Mouse (Mus musculus) heart, embryonic 15.5 days (tissue): ENCODE results near the gene Blcap. TPM values are rescaled to one million over a fixed set of nuclear protein-coding genes. Genes with fewer than 3 reads are reported as not detected.

ENCODE experiments used
- ATAC-seq: fragments of 200-750 bp; cut with Nextera tagmentation; replicated peaks from 2 replicates; pipeline ENCODE4 v1.8.0; 2017; ENCODE audit warnings: low read depth, moderate TSS enrichment; ENCODE audit not compliant: insufficient number of reproducible peaks, insufficient read depth, low FRiP score
- H3K27ac ChIP-seq: fragments of 300-500 bp; sonication (generic); 2 replicates; pipeline ENCODE4 v1.5.1; 2015; ENCODE audit warnings: mild to moderate bottlenecking, inconsistent platforms
- H3K27me3 ChIP-seq: fragments of 300-500 bp; sonication (generic); 2 replicates; pipeline ENCODE4 v1.6.1; 2015; ENCODE audit warnings: inconsistent platforms
- H3K36me3 ChIP-seq: fragments of 300-500 bp; sonication (generic); 2 replicates; pipeline ENCODE4 v1.6.1; 2015; ENCODE audit warnings: mild to moderate bottlenecking, inconsistent platforms
- H3K4me1 ChIP-seq: fragments of 300-500 bp; sonication (generic); replicated peaks from 2 replicates; pipeline ENCODE4 v1.6.1; 2015; ENCODE audit warnings: inconsistent platforms
- H3K4me2 ChIP-seq: fragments of 300-500 bp; sonication (generic); 2 replicates; pipeline ENCODE4 v1.6.1; 2015; ENCODE audit warnings: inconsistent platforms, mild to moderate bottlenecking, moderate library complexity
- H3K4me3 ChIP-seq: fragments of 300-500 bp; sonication (generic); 2 replicates; pipeline ENCODE4 v1.5.1; 2015; ENCODE audit warnings: mild to moderate bottlenecking, inconsistent platforms
- H3K9ac ChIP-seq: fragments of 300-500 bp; sonication (generic); 2 replicates; pipeline ENCODE4 v1.6.1; 2015; ENCODE audit warnings: mild to moderate bottlenecking, inconsistent platforms
- H3K9me3 ChIP-seq: fragments of 300-500 bp; sonication (generic); replicated peaks from 2 replicates; pipeline ENCODE4 v1.6.1; 2016; ENCODE audit warnings: inconsistent platforms
- WGBS: fragments of 180-500 bp; shearing (Covaris S2); methylation state at CpG from one replicate; pipeline ENCODE4 v1.1.7; 2015; ENCODE audit warnings: mixed read lengths; 5-methylcytosine and 5-hydroxymethylcytosine counted together
- polyA plus RNA-seq: library from polyadenylated mRNA; unstranded; fragments of >200 nt; fragmentation: Nextera tagmentation; extraction: Ambion mirVana; gene quantifications from 2 replicates; pipeline ENCODE4 v1.2.1, GENCODE M21; 2015

Gene Blcap
- polyA plus RNA-seq, 1 experiment from 2014 or later: 32.5 TPM

GRCm38 (mm10) chr2:157558520-157558919 lies 12.6 kb downstream of the Blcap start:
- Histone ChIP-seq H3K27me3 (no peaks in the 10 kb centered on the region), H3K9ac (no peak overlapping the region), H3K4me3 (no peak overlapping the region), H3K27ac (no peak overlapping the region), H3K9me3 (peaks cover 23% of the 10 kb centered on the region; the same call in 1 of the 2 replicates), H3K4me1 (peaks cover 44% of the 10 kb centered on the region), H3K4me2 (no peak overlapping the region), H3K36me3 (peaks cover 49% of the 10 kb centered on the region)
- 67% methylated on average over 6 of the region's 6 CpGs for WGBS
- no peak for ATAC-seq

- WGBS: 76% methylated on average over 9 of the region's 9 CpGs
- Histone ChIP-seq H3K9ac (no peak overlapping the region), H3K4me3 (no peak overlapping the region), H3K9me3 (peaks cover 23% of the 10 kb centered on the region; the same call in 1 of the 2 replicates), H3K4me2 (no peak overlapping the region), H3K27me3 (no peaks in the 10 kb centered on the region), H3K27ac (no peak overlapping the region), H3K36me3 (peaks cover 49% of the 10 kb centered on the region), H3K4me1 (peaks cover 46% of the 10 kb centered on the region)
- ATAC-seq: no peak
Observed at GRCm38 (mm10) chr2:157558051-157558450, 13.0 kb downstream of the Blcap start.

DNA sequence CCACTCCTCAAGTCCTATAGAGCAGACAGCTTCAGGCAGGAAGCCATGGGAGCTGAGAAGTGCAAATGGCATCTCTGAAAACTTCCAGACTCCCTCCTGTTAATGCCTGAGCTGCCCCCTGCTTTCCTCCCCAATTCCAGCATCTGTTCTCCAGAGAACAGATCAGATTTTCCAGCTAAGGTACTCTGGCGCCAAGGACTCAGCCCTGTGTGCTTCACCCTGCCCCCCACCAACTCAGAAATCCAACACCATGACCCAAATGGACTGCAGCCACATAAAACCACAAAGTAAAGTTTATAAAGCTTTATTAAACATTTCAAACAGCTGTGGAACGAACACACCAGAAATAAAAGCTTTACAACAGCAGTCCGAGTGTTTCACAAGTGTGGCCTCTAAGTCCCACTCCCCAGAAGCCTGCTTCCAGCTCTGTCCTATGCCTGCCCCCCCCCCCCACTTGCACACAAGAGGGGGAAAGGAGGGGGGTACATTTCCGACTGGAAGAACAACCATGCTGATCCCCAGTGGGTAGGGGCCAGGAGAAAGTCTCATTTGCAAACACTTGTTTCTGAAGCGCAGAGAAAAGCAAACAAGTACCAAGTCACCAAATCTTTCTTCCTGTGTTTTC lies 14.9 kb downstream of the Blcap start:
- Histone ChIP-seq H3K27me3 (no peaks in the 10 kb centered on the region), H3K27ac (no peak overlapping the region), H3K9ac (no peak overlapping the region), H3K9me3 (peaks cover 19% of the 10 kb centered on the region; the same call in 1 of the 2 replicates), H3K36me3 (peaks cover 36% of the 10 kb centered on the region), H3K4me2 (no peak overlapping the region), H3K4me3 (no peak overlapping the region), H3K4me1 (peaks cover 48% of the 10 kb centered on the region)
- WGBS: 61% methylated on average over 5 of the region's 5 CpGs
- no peak for ATAC-seq

DNA sequence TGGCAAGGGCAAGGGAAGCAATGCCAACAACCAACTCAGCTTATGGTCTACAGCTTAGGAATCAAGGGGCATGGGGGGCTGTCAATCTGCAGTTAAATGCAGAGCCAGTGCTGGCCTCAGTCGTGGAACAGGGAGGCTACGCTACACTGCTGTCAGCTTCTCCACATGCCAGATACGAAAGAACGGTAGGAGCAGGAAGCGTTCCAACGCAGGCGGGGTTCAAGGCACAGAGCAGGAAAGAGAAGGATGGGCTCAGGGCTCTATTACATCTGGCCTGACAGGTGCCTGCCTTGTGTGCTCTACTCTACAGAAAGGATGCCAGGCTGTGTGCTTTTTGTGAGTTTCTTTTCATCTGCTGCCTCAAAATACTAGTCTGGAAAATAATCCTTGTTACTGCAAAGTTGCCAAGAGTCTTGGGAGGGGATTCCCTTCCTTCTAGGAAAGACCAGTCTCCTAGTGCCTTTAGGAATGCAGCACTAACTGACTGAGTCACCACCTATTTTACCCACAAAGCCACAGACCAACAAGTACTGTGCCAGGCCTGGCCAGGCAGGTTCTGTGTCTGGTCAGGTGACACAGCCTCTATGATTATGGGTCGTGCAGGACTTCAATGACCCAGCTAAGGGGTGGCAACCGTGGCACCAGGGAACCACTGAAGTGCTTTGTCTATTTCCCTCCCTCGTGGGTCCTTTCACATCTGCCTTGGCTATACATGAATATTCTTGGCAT lies 18.8 kb downstream of the Blcap start:
- no peak overlapping the region for H3K9ac ChIP-seq
- H3K27me3 ChIP-seq: no peaks in the 10 kb centered on the region
- H3K36me3 ChIP-seq: peaks cover 22% of the 10 kb centered on the region
- no peaks in the 10 kb centered on the region for H3K9me3 ChIP-seq
- 57% methylated on average over 10 of the region's 10 CpGs for WGBS
- no peak overlapping the region for H3K4me2 ChIP-seq
- ATAC-seq: no peak
- no peak overlapping the region for H3K4me3 ChIP-seq
- peaks cover 41% of the 10 kb centered on the region for H3K4me1 ChIP-seq
- no peak overlapping the region for H3K27ac ChIP-seq

DNA sequence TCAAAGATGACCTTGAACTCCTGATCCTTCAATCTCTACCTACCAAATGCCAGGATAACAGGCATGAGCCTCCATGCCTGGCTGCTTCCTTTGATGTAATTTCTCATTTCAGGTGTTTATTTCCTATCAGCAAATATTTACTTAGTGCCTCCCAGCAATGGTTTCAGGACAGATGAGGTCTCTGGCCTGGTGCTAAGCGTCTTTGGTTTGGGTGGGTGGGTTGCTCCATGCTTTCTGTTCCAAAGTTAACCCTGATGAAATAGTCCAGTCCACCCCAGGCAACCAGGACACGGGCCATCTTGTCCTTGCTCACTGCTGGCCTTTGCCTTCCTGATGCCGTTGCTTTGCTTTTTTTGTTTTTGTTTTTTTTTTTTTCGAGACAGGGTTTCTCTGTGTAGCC lies 20.8 kb downstream of the Blcap start:
- Histone ChIP-seq H3K9ac (no peak overlapping the region), H3K36me3 (peaks cover 14% of the 10 kb centered on the region; the same call in 1 of the 2 replicates), H3K4me3 (no peak overlapping the region), H3K27me3 (no peaks in the 10 kb centered on the region), H3K4me1 (peaks cover 30% of the 10 kb centered on the region), H3K9me3 (no peaks in the 10 kb centered on the region), H3K27ac (no peak overlapping the region), H3K4me2 (no peak overlapping the region)
- 81% methylated on average over 4 of the region's 4 CpGs for WGBS
- no peak for ATAC-seq

GRCm38 (mm10) chr2:157546686-157547085 lies 24.4 kb downstream of the Blcap start:
- Histone ChIP-seq H3K9ac (no peak overlapping the region), H3K36me3 (peaks cover 22% of the 10 kb centered on the region), H3K27me3 (no peaks in the 10 kb centered on the region), H3K4me3 (no peak overlapping the region), H3K27ac (no peak overlapping the region), H3K9me3 (no peaks in the 10 kb centered on the region), H3K4me1 (no peaks in the 10 kb centered on the region), H3K4me2 (no peak overlapping the region)
- no peak for ATAC-seq

DNA sequence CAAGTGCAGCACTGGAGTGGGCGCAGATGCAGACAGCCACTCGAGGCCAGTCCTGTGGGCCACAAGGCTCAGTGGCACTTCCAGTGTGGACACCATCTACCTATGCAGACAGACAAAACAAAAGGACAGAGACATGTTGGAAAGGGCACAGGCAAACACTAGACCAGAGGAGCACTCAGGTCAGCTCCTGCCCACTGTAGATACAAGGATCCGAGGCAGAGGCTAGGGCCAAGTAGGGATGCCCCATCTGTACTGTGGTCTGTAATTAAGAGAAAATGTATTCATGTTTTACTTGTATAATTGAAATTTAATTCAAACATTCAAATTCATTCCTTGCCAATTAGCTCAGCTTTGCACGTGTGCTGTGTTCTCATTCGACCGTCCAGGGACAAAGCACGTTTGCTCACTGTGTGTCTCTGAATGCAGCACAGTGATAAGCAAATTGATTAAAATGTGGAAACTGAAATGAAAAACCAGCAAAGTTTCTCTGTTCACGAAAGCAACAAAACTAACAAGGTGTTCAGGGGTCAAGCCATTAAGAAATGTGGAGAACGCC lies 26.7 kb downstream of the Blcap start:
- H3K9me3 ChIP-seq: no peaks in the 10 kb centered on the region
- no peak overlapping the region for H3K4me2 ChIP-seq
- no peaks in the 10 kb centered on the region for H3K27me3 ChIP-seq
- no peak for ATAC-seq
- no peak overlapping the region for H3K27ac ChIP-seq
- H3K4me3 ChIP-seq: no peak overlapping the region
- H3K4me1 ChIP-seq: peaks cover 7% of the 10 kb centered on the region; the same call in 1 of the 2 replicates
- no peak overlapping the region for H3K9ac ChIP-seq
- H3K36me3 ChIP-seq: peaks cover 22% of the 10 kb centered on the region
- WGBS: 79% methylated on average over 9 of the region's 9 CpGs

- Histone ChIP-seq H3K9ac (no peak overlapping the region), H3K9me3 (no peaks in the 10 kb centered on the region), H3K4me1 (peaks cover 7% of the 10 kb centered on the region; the same call in 1 of the 2 replicates), H3K36me3 (peaks cover 13% of the 10 kb centered on the region; the same call in 1 of the 2 replicates), H3K27ac (no peak overlapping the region), H3K27me3 (no peaks in the 10 kb centered on the region), H3K4me2 (no peak overlapping the region), H3K4me3 (no peak overlapping the region)
- no peak for ATAC-seq
- WGBS: 78% methylated on average over 4 of the region's 4 CpGs
Observed at GRCm38 (mm10) chr2:157542415-157542814, 28.7 kb downstream of the Blcap start.

DNA sequence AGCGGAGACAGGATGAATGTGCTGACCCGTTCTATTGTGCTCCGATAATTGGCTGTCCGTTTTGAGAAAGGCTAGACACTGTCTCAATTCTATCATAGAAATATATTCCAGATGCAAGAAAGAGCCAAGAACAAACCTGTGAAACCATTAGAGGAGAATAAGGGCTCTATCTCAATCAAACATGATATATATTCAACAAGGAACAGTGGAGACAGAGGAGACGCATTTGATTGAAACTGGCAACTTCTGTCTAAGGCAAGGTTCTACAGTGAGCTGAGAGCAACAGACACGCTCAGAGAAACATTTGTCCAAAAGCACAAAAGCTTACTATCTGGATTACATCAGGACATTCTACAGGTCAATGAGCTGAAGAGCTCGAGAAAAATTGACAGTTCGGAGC lies 29.4 kb downstream of the Blcap start:
- WGBS: 78% methylated on average over 8 of the region's 8 CpGs
- Histone ChIP-seq H3K9ac (no peak overlapping the region), H3K36me3 (peaks cover 8% of the 10 kb centered on the region; the same call in 1 of the 2 replicates), H3K27ac (no peak overlapping the region), H3K4me3 (no peak overlapping the region), H3K9me3 (no peaks in the 10 kb centered on the region), H3K4me2 (no peak overlapping the region), H3K4me1 (peaks cover 10% of the 10 kb centered on the region), H3K27me3 (0 out of 2 replicates have a peak, but pooled peaks cover 4% of the 10 kb centered on the region)
- ATAC-seq: no peak

DNA sequence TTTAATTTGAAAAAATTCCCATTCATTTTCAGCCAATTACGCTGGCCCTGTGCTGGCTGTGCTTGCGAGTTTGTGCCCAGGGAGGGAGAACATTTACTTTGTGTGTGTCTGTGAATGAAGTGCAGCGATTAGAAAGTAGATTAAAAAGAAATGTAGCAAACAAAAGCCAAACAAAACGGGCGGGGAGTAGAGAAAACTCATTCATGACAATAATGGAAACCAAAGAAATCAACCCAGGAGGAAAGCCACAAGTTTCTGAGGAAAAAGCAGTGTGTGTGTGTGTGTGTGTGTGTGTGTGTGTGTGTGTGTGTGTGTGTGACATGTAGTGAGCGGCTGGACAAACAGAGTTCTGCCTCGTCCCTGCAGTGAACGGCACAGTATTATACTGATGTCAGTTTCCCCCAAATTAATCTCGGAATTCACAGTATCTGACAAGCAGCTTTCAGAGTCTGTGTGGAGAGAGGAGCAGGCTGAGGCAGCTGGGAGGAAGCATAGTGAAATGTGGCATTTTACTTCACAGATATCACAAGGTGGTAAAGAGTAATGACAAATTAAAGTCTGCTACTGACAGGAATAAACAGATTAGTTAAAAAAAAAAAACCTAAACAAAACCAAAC lies 30.0 kb downstream of the Blcap start:
- Histone ChIP-seq H3K36me3 (peaks cover 8% of the 10 kb centered on the region; the same call in 1 of the 2 replicates), H3K4me1 (peaks cover 12% of the 10 kb centered on the region), H3K27ac (no peak overlapping the region), H3K9me3 (no peaks in the 10 kb centered on the region), H3K4me2 (no peak overlapping the region), H3K27me3 (0 out of 2 replicates have a peak, but pooled peaks cover 4% of the 10 kb centered on the region), H3K9ac (no peak overlapping the region), H3K4me3 (no peak overlapping the region)
- ATAC-seq: no peak
- 67% methylated on average over 9 of the region's 9 CpGs for WGBS
